14 mouse cellular contexts compared by ENCODE assay signal in the genomic region with DNA sequence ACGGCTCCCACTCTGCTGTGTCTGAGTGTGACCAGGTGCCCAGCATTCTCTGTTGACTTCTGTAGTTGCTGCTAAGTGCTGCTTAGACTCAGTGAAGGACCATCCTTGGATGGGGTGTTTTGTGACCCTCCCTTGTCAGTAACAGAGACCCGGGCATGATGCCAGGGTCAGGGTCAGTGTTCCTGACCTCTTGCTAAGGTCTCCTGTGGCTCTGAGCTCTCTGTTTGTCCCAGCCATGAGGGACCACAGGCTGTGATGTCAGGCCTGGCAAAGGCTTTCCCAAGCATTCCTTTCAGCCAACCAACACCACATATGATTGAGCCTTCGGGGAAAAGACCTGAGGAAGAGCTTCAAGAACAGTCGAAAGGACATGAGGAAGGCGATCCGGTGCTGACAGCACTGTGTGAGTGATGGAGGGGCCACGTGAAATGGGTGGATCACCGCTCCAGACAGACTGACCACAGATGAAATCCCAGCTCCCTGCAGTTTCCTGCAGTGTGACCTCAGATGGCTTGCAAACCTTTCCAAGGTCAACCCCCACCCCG. TPM values are rescaled to one million over a fixed set of nuclear protein-coding genes. Genes with fewer than 3 reads are reported as not detected.
"Had no signal": no experiment of that assay in that cellular context is flagged by ENCODE, and none has a peak within 500 bp of the region (broad histone marks: within the 10 kb centered on the region; RNA-seq: fewer than 3 reads in every experiment).

No protein-coding gene starts in this region.

- H3K4me3 ChIP-seq: limb, embryonic 15.5 days; liver, embryonic 12.5 days; lung, embryonic 15.5 days; myocyte; neural tube, embryonic 15.5 days had no signal

- DNase-seq: kidney, postnatal 36 days; layer of hippocampus, adult 9-11 months; layer of hippocampus, postnatal 36 days; midbrain, embryonic 14.5 days; right cerebral cortex, adult 18-20 months; right cerebral cortex, postnatal 25 days; spleen, adult 18-20 months; thymus, postnatal 36 days had no signal

- H3K27ac ChIP-seq: limb, embryonic 15.5 days; liver, embryonic 12.5 days; lung, embryonic 15.5 days; neural tube, embryonic 15.5 days had no signal

RNA-seq across cellular contexts. Expression of a gene that starts 56.7 kb away (rescaled TPM):
- total RNA-seq: megakaryocyte-erythroid progenitor cell, adult 5-6 weeks had no signal
